Mouse (Mus musculus) testis, adult 2 months (tissue): ENCODE data around the gene Ripor2. TPM values are rescaled to one million over a fixed set of nuclear protein-coding genes. Genes with fewer than 3 reads are reported as not detected.

Experiments
- H3K27ac ChIP-seq: fragments of 200-500 bp; 2 replicates; pipeline ENCODE4 v1.5.1; 2012; ENCODE audit warnings: low read depth, low read length; ENCODE audit not compliant: control insufficient read depth, insufficient read depth
- H3K27me3 ChIP-seq: fragments of 200-500 bp; 2 replicates; pipeline ENCODE4 v1.6.1; 2012; ENCODE audit warnings: mild to moderate bottlenecking, low read length, moderate library complexity; ENCODE audit not compliant: control insufficient read depth, insufficient read depth
- H3K36me3 ChIP-seq: fragments of 200-500 bp; 2 replicates; pipeline ENCODE4 v1.6.1; 2012; ENCODE audit warnings: mild to moderate bottlenecking, low read length; ENCODE audit not compliant: control insufficient read depth, insufficient read depth
- H3K4me1 ChIP-seq: fragments of 200-500 bp; 2 replicates; pipeline ENCODE4 v1.6.1; 2012; ENCODE audit warnings: low read length; ENCODE audit not compliant: control insufficient read depth, insufficient read depth
- H3K4me3 ChIP-seq: fragments of 200-500 bp; 2 replicates; pipeline ENCODE4 v1.5.1; 2012; ENCODE audit warnings: low read depth, mild to moderate bottlenecking, low read length, moderate library complexity, mixed read lengths; ENCODE audit not compliant: control insufficient read depth
- CTCF ChIP-seq: fragments of 200-500 bp; IDR thresholded peaks from 2 replicates; pipeline ENCODE4 v1.5.1; 2012; ENCODE audit warnings: low read depth, mild to moderate bottlenecking, inconsistent platforms, low read length, moderate library complexity; ENCODE audit not compliant: control insufficient read depth, insufficient read depth, insufficient replicate concordance
- POLR2A ChIP-seq: fragments of 200-500 bp; IDR thresholded peaks from 2 replicates; pipeline ENCODE4 v1.6.1; 2012; ENCODE audit warnings: low read depth, mild to moderate bottlenecking, inconsistent platforms, low read length, moderate library complexity; ENCODE audit not compliant: control insufficient read depth
- polyA plus RNA-seq: library from polyadenylated mRNA; depleted of rRNA; stranded (reverse); fragments of >200 nt; gene quantifications from 2 replicates; pipeline ENCODE4 v1.2.3, GENCODE M21; 2012

The Ripor2 gene
- polyA plus RNA-seq, 1 experiment = 2.1 TPM

DNA sequence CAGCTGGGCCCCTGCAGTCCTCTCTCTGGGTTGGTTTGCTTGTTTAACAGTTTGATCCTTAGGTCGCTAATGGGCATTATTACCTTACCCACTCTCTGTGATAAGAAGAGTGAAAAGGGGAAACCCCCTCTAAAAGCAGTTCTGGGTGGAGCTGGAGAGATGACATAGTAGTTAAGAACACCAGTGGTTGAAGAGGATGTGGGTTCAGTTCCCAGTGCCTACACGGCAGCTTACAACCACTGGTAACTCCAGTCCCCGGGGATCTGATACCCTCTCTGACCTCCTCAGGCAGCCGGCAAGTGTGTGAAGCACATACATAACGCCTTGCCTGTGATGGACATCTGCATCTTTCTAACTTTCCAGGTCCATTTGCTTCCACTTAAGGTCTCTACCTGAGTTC is 100.4 kb downstream of the Ripor2 start:
- Histone ChIP-seq H3K4me3 (no peak overlapping the region), H3K4me1 (no peaks in the 10 kb centered on the region), H3K36me3 (no peaks in the 10 kb centered on the region), H3K27ac (no peak overlapping the region), H3K27me3 (no peaks in the 10 kb centered on the region)
- TF ChIP-seq CTCF (no peak), POLR2A (no peak)

DNA sequence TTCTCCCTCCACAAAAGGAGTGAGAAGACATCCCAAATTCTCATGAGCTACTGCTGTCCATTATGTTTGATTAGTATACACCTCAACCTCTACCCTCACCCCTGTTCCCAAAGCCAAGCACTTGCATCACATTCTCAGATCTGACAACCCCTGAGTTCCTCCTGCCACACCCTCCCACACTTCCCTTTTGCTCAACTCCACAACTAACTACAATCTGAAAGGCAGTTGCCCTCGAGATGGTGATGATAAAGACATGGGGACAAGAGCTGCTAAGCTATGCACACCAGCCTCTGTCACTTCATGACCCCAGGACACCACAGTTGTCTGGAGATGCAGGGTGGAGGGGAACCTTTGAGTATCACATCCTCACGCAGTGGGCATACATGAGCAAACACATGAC is 102.5 kb downstream of the Ripor2 start:
- H3K27ac ChIP-seq = no peak overlapping the region
- H3K4me1 ChIP-seq = no peaks in the 10 kb centered on the region
- TF ChIP-seq POLR2A (no peak), CTCF (no peak)
- H3K27me3 ChIP-seq = no peaks in the 10 kb centered on the region
- no peak overlapping the region for H3K4me3 ChIP-seq
- H3K36me3 ChIP-seq = no peaks in the 10 kb centered on the region

DNA sequence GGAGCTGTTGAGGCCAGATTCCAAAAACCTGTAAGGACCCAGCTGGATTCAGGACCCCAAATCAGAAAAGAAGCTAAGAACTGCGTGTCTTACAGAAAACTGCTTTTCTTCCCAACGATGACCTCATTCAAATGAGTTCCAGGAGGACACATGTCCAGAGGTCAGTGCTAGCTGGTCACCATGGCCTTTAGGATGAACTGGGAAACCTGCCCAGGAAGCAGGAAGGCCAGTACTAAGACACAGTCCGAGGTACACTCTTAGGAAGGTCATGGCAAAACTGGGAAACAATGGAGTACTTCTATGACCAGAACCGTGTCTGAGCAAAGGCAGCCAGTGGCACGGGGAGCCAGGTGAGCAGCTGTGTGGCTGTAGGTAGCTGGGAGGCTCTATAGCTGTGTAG is 103.9 kb downstream of the Ripor2 start:
- no peaks in the 10 kb centered on the region for H3K36me3 ChIP-seq
- no peak overlapping the region for H3K27ac ChIP-seq
- H3K27me3 ChIP-seq = no peaks in the 10 kb centered on the region
- no peak overlapping the region for H3K4me3 ChIP-seq
- H3K4me1 ChIP-seq = no peaks in the 10 kb centered on the region
- TF ChIP-seq CTCF (no peak), POLR2A (no peak)

DNA sequence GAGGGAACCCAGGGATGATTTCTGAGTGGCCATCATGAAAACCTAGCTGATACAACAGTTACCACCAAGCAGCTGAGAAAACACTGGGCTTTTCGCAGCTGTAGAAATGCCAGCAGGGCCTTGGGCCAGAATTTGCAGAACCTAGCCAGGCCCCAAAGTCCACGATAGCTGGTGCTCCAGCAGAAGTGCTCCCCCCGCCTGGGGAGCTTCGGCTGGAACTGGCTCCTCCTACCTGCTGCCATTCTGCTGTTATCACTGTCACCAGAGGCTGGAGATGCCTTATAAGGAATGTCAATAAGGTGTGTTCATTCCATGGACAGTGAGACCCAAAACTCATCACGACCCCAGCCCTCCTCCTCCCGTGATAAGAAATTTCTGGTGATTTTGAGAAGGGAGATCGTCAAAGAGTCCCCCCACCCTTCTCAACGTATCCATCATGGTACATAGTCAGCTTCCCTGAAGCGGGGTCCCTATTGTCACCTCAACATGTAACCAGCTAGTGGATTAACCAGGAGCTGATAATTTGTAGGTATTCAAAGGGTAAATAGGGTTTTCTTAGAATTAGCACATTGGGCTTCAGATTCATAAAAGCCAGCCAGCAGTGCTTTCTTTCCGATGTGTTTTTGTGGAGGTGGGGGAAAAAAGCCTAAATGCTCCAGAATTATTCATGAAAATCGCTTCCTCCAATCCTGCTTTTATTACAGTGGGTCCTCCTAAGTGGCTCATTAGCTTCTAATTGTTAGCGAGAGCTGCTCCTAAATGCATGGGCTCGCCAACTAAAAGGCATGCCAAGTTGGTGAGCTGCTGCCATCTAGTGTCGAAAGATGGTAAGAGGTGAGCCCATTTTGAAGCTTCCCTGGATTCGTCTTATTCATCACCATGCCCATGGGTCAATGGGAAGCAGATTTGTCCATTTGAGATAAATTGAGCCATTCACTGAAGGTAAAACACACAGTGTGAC is 105.0 kb downstream of the Ripor2 start:
- no peaks in the 10 kb centered on the region for H3K27me3 ChIP-seq
- H3K4me1 ChIP-seq = no peaks in the 10 kb centered on the region
- H3K36me3 ChIP-seq = no peaks in the 10 kb centered on the region
- TF ChIP-seq CTCF (peak; percentile 57; the same call in 1 of the 2 replicates), POLR2A (no peak)
- no peak overlapping the region for H3K27ac ChIP-seq
- no peak overlapping the region for H3K4me3 ChIP-seq

DNA sequence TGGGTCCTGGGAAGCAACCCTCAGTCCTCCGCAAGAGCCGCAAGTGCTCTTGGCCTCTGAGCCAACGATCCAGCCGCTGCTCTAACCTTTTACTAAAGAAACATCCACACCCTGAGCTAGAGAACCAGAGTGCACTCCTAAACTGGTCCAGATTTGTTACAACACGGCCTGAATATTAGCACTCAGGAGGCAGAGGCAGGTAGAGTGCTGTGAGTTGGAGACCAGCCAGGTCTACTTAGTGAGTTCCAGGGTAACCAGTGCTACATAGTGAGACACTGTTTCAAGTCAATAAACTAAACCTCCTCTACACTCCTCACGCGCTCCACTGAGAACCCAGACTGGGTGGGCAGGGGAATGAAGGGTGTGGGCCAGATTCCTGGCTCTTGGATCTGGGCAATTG is 111.3 kb downstream of the Ripor2 start:
- no peak overlapping the region for H3K4me3 ChIP-seq
- H3K27me3 ChIP-seq = no peaks in the 10 kb centered on the region
- H3K4me1 ChIP-seq = peaks cover 6% of the 10 kb centered on the region
- no peak overlapping the region for H3K27ac ChIP-seq
- H3K36me3 ChIP-seq = no peaks in the 10 kb centered on the region
- TF ChIP-seq POLR2A (no peak), CTCF (no peak)

DNA sequence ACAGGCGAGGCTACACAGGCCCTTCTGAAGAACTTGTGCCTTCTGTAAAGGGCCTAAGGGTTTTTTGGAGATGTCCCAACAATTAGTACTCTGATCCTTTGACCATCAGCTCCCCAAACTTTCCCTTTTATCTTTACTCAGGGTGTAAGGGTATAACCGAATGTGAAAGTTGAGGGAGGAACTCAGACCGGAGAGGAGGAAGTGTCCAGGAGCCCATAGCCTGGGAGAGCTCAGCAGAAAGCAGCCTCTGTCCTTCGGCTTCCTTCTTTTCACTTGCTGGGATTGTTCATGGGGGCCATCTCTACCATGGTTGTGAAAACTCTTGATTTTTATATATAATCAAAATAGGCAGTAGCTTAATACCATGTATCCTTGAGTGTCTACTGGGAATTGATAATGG is 116.8 kb downstream of the Ripor2 start:
- Histone ChIP-seq H3K4me3 (no peak overlapping the region), H3K27ac (no peak overlapping the region), H3K4me1 (peaks cover 4% of the 10 kb centered on the region; the same call in 1 of the 2 replicates), H3K36me3 (no peaks in the 10 kb centered on the region), H3K27me3 (no peaks in the 10 kb centered on the region)
- TF ChIP-seq POLR2A (no peak), CTCF (no peak)

DNA sequence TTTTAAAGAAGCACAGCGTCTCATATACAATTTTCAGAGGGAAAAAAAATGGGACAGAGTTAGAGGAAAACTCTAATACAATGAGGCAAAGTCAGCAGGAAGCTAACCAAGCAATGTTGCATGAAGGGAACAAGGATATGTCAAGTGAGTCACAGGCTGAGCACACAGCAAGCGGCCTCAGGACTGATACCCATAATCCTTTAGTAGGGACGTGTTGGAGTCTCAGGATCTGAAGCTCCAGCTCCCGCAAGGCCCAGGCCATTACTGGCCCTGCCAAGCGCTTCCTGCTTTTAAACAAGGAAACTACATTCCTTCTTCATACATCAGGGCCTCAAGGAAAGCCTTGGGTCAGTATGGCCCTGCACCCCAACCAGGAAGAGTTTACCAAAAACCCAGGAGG is 120.1 kb downstream of the Ripor2 start:
- H3K36me3 ChIP-seq = no peaks in the 10 kb centered on the region
- TF ChIP-seq POLR2A = no peak
- no peak for TF ChIP-seq CTCF
- H3K4me3 ChIP-seq = no peak overlapping the region
- no peaks in the 10 kb centered on the region for H3K27me3 ChIP-seq
- no peak overlapping the region for H3K27ac ChIP-seq
- peaks cover 4% of the 10 kb centered on the region; the same call in 1 of the 2 replicates for H3K4me1 ChIP-seq
